Mouse (Mus musculus) adrenal gland, postnatal 36 days (tissue): ENCODE measurements around the gene Ccl28. TPM values are rescaled to one million over a fixed set of nuclear protein-coding genes. Genes with fewer than 3 reads are reported as not detected.
"Not testable (repeated sequence)": the region's sequence is repeated elsewhere in the genome, so short reads cannot be mapped to it uniquely, and the experiment has no call there.

Source experiments
- DNase-seq, 2 experiments: peaks; one replicate each; pipeline ENCODE4 v3.0.0; 2021; ENCODE audit warnings: mixed read lengths in 1 of 2
- long read RNA-seq, 2 experiments: library from polyadenylated mRNA; stranded (forward); transcript quantifications; one replicate each; pipeline ENCODE4 v2.0.0; 2021; ENCODE audit warnings: borderline sequencing depth in 2 of 2
- total RNA-seq, 2 experiments: library from RNA; stranded (reverse); gene quantifications; 2 replicates each; pipeline ENCODE4 v1.2.3; 2021

Ccl28 gene
- total RNA-seq = under 1 TPM; 0.17 to 0.56 TPM
- long read RNA-seq, experiment 1, partial matches to known transcripts = 0 of 1 reads
- long read RNA-seq, experiment 1, other reads (novel, unspliced or antisense) = 1 of 1 reads
- long read RNA-seq, experiment 2 = 0 reads

GRCm38 (mm10) chr13:119623634-119624033 lies at the start of gene Ccl28:
Gene Ccl28, plus strand, starts transcription at chr13:119623819.
- no peak for DNase-seq

- DNase-seq = peak; percentile 12 to 40
Observed at GRCm38 (mm10) chr13:119596321-119597211, 27.1 kb upstream of the Ccl28 start.

DNA sequence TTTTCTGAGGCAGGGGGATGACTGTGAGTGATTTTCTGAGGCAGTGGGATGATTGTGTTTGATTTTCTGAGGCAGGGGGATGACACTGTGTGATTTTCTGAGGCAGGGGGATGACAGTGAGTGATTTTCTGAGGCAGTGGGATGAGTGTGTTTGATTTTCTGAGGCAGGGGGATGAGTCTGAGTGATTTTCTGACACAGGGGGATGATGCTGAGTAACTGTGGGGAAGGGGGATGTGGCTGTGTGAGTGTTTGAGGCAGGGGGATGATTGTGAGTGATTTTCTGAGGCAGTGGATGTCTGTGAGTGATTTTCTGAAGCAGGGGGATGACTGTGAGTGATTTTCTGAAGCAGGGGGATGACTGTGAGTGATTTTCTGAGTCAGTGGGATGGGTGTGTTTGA lies 25.2 kb upstream of the Ccl28 start:
- DNase-seq = not testable (repeated sequence)

- DNase-seq = peak; percentile 10 to 13
Observed at GRCm38 (mm10) chr13:119599066-119599465, 24.6 kb upstream of the Ccl28 start.

GRCm38 (mm10) chr13:119599498-119599897 lies 24.1 kb upstream of the Ccl28 start:
- not testable (repeated sequence) for DNase-seq

GRCm38 (mm10) chr13:119600166-119600565 lies 23.5 kb upstream of the Ccl28 start:
- peak; percentile 8 to 16 for DNase-seq

DNA sequence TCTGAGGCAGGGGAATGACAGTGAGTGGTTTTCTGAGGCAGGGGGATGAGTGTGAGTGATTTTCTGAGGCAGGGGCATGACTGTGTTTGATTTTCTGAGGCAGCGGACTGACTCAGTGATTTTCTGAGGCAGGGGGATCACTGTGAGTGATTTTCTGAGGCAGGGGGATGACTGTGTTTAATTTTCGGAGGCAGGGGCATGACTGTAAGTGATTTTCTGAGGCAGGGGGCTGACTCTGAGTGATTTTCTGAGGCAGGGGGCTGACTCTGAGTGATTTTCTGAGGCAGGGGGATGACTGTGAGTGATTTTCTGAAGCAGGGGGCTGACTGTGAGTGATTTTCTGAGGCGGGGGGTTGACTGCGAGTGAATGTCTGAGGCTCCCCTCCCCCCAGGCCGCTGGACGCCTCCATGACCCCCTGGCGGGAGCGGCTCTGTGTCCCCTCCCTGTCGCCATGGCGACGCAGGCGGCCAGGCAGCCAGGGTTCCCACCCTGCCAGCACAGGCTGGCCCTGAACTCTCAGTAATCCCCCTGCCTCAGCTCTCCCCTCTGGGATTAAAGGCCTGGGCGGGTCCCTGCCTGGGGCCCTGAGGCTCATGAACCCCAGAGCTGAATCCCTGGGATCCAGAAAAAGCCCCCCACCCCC lies 20.8 kb upstream of the Ccl28 start:
- peak; percentile 68 to 73 for DNase-seq

DNA sequence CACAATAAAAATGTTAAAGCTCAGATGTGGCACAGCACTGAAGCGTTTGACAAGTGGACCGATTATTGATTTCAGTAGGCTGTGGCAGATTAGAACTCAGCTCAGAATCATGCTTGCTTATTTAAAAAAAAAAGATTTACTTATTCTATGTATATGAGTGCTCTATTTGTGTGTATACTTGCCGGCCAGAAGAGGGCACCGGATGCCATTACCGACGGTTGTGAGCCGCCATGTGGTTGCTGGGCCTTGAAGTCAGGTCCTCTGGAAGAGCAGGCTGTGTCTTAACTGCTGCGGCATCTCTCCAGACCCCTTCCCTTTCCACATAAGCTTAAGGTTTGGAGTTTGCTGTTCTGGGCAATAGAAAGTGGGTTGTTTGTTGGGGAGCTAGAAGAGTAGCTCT lies 19.7 kb upstream of the Ccl28 start:
- not testable (repeated sequence) for DNase-seq

GRCm38 (mm10) chr13:119604322-119604721 lies 19.3 kb upstream of the Ccl28 start:
- DNase-seq = not testable (repeated sequence)

- no peak for DNase-seq
Observed at GRCm38 (mm10) chr13:119618841-119619240, 4.8 kb upstream of the Ccl28 start.

DNA sequence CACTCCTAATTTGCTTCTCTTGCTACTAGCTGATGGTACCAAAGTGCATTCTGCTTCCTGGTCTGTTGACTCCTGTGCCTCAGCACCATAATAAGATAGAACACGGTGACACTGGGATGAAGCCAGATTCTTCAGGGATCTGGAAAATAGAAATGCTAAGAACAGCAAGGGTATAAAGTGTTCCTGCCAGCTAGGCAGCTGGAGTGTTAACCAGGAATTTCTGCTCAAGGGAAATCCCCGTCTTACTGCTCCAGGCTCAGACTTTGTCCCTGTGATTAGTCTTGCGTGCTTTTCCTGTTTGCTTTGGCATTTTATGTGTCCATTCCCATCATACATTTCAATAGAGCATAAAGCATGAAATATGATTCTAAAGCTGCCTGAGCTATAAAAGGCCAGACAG lies 3.9 kb upstream of the Ccl28 start:
- DNase-seq = no peak

DNA sequence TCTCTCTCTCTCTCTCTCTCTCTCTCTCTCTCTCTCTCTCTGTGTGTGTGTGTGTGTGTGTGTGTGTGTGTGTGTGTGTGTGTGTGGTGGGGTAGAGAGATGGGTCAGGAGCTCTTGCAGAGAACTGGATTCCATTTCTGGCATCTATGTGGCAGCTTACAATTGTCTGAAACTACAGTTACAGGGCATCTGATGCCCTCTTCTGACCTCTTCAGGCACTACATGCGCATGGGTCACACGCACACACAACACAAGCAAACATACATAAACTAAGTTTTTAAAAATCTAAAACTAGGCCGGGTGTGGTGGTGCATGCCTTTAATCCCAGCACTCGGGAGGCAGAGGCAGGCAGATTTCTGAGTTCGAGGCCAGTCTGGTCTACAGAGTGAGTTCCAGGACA lies 2.3 kb downstream of the Ccl28 start:
- DNase-seq = peak; percentile 20 to 31

DNA sequence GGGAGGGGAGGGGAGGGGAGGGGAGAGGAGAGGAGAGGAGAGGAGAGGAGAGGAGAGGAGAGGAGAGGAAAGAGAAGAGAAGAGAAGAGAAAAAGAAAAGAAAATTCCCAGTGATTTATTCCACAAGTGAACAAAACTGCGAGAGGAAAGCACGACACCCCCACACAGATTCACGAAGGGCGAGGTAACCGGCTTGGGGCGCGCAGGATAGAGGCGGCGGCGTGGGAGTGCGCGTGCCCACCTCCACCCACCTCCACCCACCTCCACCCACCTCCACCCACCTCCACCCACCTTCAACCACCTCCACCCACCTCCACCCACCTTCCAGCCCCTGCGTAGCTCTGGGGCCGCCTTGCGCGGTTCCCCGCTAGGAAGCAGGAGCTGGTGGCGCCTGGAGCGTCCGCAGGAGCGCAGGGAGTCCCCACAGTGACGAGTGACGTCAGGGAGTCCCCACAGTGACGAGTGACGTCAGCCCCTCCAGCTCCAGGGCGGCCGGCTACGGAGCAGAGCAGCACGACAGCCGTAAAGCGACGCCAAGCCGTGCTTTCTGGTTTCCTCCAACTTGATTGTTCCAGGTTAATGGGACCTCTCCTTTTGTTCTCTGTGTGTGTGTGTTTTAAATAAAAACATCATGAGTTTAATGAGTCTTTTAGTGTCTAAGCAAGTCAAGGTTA lies 8.0 kb downstream of the Ccl28 start:
- peak; percentile 88 to 90 for DNase-seq

DNA sequence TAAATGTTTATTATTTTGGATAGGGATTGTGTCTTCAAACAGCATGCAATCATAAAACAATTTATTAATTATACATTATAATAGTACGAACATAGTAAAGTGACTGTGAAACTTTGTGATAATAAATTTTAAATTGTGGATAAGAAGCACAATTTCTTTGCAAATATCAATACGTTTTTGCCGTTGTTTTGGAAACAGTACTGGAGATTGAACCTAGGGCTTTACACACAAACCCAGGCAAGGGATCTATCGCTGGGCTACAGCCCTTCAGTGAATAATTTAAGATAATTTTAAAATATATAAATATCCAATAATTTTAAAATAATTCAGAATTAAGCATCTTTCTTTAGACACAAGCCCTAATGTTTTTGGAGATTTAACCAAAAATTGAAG lies 8.5 kb downstream of the Ccl28 start:
- DNase-seq = no peak

DNA sequence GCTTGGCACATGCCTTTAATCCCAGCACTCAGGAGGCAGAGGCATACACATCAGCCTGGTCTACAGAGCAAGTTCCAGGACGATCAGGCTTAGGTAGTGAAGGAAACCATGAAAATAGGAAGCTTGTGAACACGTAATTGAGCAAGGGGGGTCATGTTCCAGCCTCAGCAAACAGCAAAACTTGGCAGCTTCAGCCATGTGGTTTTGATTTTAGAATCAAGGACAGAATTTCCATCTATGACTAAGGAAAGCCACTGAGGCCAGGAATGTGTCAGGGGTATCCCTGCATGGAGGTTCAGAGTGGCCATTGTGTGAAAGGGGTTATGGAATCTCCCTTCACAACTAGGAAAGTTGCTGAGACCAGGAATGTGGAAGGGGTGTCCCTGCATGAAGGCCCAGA lies 11.9 kb downstream of the Ccl28 start:
- DNase-seq = peak; percentile 4 to 7

GRCm38 (mm10) chr13:119637837-119638236 lies 14.2 kb downstream of the Ccl28 start:
- no peak for DNase-seq

- DNase-seq = no peak
Observed at GRCm38 (mm10) chr13:119638449-119638848, 14.8 kb downstream of the Ccl28 start.

DNA sequence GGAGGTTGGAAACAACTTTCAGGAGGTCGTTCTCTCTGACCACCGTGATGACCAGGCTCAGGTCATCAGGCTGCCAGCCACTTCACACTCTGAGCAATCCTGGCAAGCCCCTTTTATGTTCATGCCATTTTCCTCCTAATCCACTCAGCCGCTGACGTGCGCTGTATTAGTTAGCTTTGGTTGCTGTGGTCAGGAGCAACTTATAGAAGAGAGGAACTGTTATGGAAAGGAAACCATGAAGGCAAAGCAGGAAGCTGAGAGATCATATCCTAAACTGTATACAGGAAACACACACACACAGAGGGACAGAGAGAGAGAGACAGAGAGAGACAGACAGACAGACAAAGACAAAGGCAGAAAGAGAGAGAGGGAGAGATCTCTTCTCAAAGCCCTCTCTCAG lies 15.7 kb downstream of the Ccl28 start:
- no peak for DNase-seq

DNA sequence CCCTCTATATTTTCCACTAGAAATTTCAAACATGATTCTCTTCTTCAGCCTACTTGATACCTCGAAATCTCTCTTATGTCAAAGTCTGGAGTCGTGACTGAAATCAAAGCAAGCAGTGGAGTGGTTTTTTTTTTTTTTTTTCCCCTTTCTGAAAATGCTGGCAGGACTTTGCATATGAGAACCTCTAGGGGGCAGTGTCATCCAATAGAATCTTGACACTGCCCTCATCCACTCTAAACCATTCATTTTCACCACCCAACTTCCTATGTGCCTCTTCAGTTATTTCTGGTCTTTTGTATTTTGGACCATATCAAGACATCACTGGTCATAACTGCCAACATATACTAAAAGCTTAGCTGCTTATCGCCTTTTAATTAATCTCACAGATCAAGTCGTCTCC lies 16.9 kb downstream of the Ccl28 start:
- peak; percentile 5 to 49 for DNase-seq

- DNase-seq = peak; percentile 20 to 42
Observed at GRCm38 (mm10) chr13:119641145-119641544, 17.5 kb downstream of the Ccl28 start.

DNA sequence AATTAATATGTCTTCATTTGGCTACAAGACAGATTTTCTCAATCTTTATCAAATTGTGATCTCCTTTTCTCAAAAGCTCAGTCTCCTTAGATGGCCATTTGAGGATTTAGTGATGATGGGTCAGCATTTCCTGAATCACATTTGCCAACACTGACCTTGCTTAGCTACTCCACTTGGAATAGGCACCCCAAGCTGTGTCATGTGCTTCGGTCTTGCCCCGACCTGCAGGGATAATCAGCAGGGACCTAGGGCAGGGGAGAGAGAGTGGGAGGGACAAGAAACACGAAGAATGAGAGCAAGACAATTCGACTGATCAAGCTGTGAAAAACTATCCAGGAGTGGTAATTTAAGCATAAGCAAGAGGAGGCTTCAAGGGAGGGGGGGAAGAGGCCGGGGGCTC lies 21.1 kb downstream of the Ccl28 start:
- DNase-seq = peak; percentile 23 to 27

- no peak for DNase-seq
Observed at GRCm38 (mm10) chr13:119646511-119646910, 22.9 kb downstream of the Ccl28 start.
